Mouse (Mus musculus): ENCODE measurements around the gene Mapkapk3.
"Not testable (repeated sequence)": the region's sequence is repeated elsewhere in the genome, so short reads cannot be mapped to it uniquely, and the experiment has no call there.

Mapkapk3 gene

GRCm38 (mm10) chr9:107307886-107308285 is 18.2 kb upstream of the Mapkapk3 start:
- no peak for DNase-seq (ENCODE audit: low spot score in 2 of 2)

DNA sequence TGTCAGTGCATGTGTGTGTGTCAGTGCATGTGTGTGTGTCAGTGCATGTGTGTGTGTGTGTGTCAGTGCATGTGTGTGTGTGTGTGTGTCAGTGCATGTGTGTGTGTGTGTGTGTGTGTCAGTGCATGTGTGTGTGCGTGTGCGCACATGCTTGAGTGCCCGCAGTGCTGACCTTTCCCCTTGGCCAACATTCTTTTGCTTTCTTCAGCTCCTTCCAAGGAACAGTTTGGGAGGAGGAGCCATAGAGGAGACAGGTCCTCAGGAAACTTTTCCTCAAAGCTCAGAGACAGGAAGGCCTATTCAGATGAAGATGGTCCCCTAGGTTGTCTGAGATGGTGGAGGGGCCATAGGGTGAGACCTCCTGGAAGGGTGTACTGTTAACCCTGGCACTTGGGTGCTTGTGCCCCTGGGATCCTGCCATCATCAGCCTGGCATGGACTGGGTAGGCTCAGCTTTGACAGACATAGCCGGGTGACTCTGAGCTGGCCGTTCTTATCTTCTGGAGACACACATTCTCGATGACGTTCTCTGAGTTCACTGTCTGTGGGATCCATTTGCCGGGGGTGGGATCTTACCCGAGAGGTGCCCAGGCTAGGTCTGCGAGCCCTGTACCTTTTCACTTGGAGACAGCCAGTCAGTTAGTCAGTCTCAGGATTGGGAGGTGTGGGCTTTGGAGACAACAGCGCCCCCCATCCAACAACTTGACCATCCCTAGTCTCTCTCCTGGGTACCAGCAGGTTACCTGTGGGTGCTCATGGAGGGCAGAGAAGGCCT is 17.6 kb upstream of the Mapkapk3 start:
- DNase-seq (ENCODE audit: low spot score in 2 of 2) = no peak

DNA sequence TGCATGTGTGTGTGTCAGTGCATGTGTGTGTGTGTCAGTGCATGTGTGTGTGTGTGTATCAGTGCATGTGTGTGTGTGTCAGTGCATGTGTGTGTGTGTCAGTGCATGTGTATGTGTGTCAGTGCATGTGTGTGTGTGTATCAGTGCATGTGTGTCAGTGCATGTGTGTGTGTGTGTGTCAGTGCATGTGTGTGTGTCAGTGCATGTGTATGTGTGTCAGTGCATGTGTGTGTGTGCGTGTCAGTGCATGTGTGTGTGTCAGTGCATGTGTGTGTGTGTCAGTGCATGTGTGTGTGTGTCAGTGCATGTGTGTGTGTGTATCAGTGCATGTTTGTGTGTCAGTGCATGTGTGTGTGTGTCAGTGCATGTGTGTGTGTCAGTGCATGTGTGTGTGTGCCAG is 17.0 kb upstream of the Mapkapk3 start:
- not testable (repeated sequence) for DNase-seq (ENCODE audit: low spot score in 2 of 2)

DNA sequence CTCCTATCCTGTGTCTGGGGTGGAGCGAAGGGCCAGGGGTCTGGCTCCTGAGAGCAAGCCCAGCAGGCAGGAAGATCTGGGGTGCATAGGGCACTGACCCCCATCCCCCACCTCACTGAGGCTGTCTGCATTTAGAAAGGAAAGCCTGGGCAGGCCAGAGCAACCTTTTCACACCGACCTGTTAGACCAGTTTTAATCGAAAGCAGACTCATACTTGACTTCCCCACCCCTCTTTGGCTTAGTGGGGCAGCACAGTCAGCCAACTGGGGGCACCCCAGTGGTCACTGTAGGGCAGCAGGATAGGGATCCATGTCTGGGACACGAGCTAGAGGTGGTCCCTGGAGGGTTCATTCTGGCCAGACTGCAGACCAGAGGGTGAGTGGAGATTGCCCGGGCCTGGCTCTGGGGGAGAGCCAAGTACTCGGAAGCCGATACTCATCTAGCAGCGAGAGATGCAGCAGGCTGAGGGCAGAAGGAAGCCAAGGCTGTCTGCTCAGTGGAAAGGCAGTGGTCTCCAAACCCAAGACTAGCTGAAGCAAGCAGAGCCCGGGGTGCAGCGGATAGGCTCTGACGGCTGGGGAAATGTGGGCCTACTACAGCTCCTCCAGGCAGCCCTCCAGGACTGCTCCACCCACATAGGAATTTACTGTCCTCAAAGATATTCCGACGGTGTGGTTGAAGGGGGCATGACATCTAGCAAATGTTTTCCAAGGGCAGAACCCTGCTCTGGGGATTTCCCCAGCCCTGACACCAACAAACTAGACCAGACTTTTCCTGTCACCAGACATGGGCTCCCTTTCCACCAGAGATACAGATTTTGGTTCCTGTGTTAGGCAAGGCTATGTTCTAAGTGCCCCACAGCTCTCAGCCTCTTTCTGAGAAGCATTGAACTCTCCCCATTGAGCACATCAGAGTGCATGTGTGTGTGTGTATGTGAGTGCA is 16.2 kb upstream of the Mapkapk3 start:
- no peak for DNase-seq (ENCODE audit: low spot score in 2 of 2)

DNA sequence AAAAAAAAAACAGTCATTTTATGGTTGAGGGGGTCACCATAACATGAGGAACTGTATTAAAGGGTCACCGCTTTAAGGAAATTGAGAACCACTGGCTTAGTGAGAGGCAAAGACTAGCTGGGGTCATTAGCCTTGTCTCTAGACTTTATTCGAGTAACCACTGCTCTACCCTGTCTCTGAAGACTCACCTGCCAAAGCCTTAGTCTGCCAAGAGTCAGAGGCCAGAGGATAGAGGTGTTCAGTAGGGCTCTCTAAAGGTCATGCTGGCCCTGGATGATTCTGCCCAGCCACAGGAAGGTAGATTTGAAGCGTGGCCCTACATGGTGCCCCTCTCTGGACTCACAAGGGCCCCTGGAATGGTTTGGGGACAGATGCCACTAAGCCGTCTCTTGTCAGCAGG is 15.3 kb upstream of the Mapkapk3 start:
- DNase-seq (ENCODE audit: low spot score in 2 of 2) = no peak

GRCm38 (mm10) chr9:107304383-107304782 is 14.7 kb upstream of the Mapkapk3 start:
- DNase-seq (ENCODE audit: low spot score in 2 of 2) = no peak

- DNase-seq (ENCODE audit: low spot score in 2 of 2) = no peak
These were observed 14.2 kb upstream of the Mapkapk3 start for GRCm38 (mm10) chr9:107303900-107304299.

GRCm38 (mm10) chr9:107303121-107303820 is 13.6 kb upstream of the Mapkapk3 start:
- DNase-seq (ENCODE audit: low spot score in 2 of 2) = no peak

GRCm38 (mm10) chr9:107302592-107302991 is 12.9 kb upstream of the Mapkapk3 start:
- DNase-seq (ENCODE audit: low spot score in 2 of 2) = no peak

- no peak for DNase-seq (ENCODE audit: low spot score in 2 of 2)
These were observed 12.1 kb upstream of the Mapkapk3 start for GRCm38 (mm10) chr9:107301554-107302331.

DNA sequence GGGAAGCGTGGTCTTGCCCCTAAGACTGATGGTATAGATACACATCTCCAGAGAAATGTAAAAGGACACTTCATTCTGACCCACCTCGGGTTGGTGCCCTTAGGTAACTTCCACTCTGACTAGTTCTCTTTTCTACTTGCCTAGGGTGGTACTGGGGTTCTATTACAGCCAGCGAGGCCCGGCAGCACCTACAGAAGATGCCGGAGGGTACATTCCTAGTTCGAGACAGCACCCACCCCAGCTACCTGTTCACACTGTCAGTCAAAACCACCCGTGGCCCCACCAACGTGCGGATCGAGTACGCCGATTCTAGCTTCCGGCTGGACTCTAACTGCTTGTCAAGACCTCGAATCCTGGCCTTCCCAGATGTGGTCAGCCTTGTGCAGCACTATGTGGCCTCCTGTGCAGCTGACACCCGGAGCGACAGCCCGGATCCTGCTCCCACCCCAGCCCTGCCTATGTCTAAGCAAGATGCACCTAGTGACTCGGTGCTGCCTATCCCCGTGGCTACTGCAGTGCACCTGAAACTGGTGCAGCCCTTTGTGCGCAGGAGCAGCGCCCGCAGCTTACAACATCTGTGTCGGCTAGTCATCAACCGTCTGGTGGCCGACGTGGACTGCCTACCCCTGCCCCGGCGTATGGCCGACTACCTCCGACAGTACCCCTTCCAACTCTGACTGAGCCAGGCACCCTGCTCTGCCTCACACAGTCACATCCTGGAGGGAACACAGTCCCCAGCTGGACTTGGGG is 10.7 kb upstream of the Mapkapk3 start:
- DNase-seq (ENCODE audit: low spot score in 2 of 2) = no peak

GRCm38 (mm10) chr9:107299783-107300182 is 10.1 kb upstream of the Mapkapk3 start:
- no peak for DNase-seq (ENCODE audit: low spot score in 2 of 2)

GRCm38 (mm10) chr9:107298876-107299275 is 9.2 kb upstream of the Mapkapk3 start:
- DNase-seq (ENCODE audit: low spot score in 2 of 2) = no peak

DNA sequence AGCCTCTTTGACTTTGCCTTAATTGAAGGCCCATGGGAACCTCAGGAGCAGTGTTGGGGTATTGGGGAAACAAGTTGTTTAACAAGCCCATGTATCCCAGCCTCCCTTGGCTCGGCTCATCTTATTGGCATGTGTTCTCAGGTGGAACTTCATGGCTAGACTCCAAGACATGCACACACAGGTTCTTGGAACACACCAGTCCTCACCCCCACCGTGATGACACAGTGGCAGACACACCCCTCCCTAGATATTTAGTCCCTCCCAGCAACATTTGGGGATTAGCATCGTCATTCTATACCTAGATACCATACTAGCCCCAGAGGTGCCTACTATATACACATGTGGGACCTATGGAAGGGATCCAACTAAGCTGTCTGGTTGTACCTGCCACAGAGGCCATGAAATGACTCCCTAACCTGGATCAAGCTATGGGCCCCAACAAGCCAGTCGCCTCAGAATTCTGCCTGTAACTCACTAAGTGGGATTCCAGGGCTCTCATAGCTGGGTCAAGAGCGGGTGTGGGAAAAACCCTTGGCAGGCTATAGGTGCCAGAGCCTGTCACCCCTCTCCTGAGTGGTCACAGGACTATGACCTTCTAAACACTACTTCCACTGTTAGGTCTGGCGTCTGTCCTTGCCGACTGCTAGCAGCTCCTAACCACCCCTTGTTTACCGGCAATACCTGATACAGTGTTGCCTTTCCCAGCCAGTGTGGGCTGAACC is 8.5 kb upstream of the Mapkapk3 start:
- no peak for DNase-seq (ENCODE audit: low spot score in 2 of 2)

- DNase-seq (ENCODE audit: low spot score in 2 of 2) = no peak
These were observed 8.0 kb upstream of the Mapkapk3 start for GRCm38 (mm10) chr9:107297658-107298057.

DNA sequence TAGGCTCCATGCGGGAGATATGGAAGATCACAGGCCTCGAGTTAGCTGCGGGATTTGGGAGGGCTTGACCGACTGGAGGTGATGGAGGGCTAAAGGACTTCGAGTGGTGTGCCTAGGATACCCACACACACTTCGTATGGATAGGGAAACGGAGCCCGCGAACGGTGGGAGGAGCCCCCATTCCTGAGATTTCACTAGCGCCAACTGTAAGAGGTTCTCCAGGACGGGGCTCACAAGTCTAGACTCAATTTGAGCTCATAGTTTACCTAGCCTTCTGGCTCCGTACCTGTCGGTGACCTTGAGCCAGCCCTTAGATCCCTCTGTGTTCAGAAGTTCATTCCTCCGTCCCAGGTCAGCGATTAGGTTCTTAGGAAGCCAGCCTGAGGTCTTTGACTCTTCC is 7.4 kb upstream of the Mapkapk3 start:
- DNase-seq (ENCODE audit: low spot score in 2 of 2) = no peak

DNA sequence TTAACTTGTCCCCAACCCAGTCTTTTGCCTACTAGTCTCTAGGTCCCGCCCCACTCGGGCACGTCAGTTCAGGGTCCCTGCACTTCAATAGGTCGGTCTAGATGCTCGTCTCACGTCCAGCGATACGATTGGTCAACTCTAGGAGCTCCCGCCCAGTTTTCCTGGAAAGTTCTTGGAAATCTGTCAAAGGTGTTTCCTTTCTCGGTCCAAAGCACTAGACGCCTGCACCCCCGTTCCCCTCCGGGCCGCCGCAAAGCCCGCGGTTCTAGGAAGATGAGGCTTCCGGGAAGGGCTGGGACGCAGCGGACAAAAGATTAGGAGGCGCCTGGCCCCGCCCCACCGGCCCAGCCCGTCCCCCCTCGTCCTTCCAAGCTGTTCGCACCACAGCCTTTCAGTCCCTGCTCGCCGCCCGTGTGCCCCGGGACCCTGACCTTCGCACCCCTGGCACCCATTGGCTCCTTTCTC is 6.9 kb upstream of the Mapkapk3 start:
- peak; percentile 81 for DNase-seq (ENCODE audit: low spot score in 2 of 2)

- peak in 1 of 2 experiments; percentile 65 for DNase-seq (ENCODE audit: low spot score in 2 of 2)
These were observed 6.4 kb upstream of the Mapkapk3 start for GRCm38 (mm10) chr9:107296041-107296440.

GRCm38 (mm10) chr9:107296016-107296040 is 6.2 kb upstream of the Mapkapk3 start, which contains the start of gene Cish:
Gene Cish (plus strand): TSS chr9:107296026.
- DNase-seq (ENCODE audit: low spot score in 2 of 2) = no peak

GRCm38 (mm10) chr9:107295616-107296015 is 5.9 kb upstream of the Mapkapk3 start:
- DNase-seq (ENCODE audit: low spot score in 2 of 2) = peak in 1 of 2 experiments; percentile 58

Data from natural killer cell, adult 2 months (primary cell).